Mouse (Mus musculus): ENCODE results near the gene Gsta2.
"Not testable (repeated sequence)": the region's sequence is repeated elsewhere in the genome, so short reads cannot be mapped to it uniquely, and the experiment has no call there.

Gsta2 gene

GRCm38 (mm10) chr9:78296089-78296488, 59.5 kb downstream of the Gsta2 start:
- peak; percentile 48 for DNase-seq

- not testable (repeated sequence) for DNase-seq
These were observed 60.8 kb downstream of the Gsta2 start for GRCm38 (mm10) chr9:78294781-78295180.

- not testable (repeated sequence) for DNase-seq
These were observed 61.9 kb downstream of the Gsta2 start for GRCm38 (mm10) chr9:78293683-78294082.

- DNase-seq, result not testable (repeated sequence)
These were observed 63.1 kb downstream of the Gsta2 start for GRCm38 (mm10) chr9:78292462-78292861.

GRCm38 (mm10) chr9:78289723-78290122, 65.9 kb downstream of the Gsta2 start, which contains the start of gene Gm10639:
Gene Gm10639, plus strand, starts transcription at chr9:78289923.
- DNase-seq, result not testable (repeated sequence)

GRCm38 (mm10) chr9:78289063-78289462, 66.5 kb downstream of the Gsta2 start:
- DNase-seq, result not testable (repeated sequence)

GRCm38 (mm10) chr9:78282002-78282711, 73.4 kb downstream of the Gsta2 start:
- DNase-seq, result not testable (repeated sequence)
